Mouse (Mus musculus): Measurements from ENCODE around the gene Tanc2. TPM values are rescaled to one million over a fixed set of nuclear protein-coding genes. Genes with fewer than 3 reads are reported as not detected.

The Tanc2 gene
- total and polyA plus RNA-seq, 2 experiments from 2014 or later = 37.3 to 136 TPM

DNA sequence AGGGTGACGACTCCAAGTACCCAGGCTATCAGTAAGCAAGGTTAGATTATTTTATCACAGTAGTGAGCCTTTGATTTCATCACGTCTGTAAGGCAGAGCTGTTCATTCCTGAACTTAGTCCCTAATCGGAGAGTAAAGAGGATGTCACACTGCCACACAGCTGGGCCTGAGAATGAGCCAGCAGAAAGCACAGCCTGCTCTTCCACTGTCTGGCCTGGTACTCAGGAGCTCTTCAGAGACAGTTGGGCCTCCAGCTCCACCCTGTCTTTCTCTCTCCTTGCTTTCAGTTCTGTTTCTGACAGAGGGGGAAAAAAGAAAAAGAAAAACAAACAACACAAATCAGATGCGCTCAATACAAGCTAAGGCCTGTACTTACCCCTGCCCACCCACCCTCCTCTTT lies 376.5 kb downstream of the Tanc2 start:
- H3K36me3 ChIP-seq (ENCODE audit: insufficient read depth, low read length) = no peaks in the 10 kb centered on the region
- TF ChIP-seq CTCF (IDR thresholded peaks at IDR 0.05) = no peak
- no peak for DNase-seq (ENCODE audit: low spot score)
- H3K4me2 ChIP-seq (ENCODE audit: low read depth, low read length, poor library complexity, severe bottlenecking) = no peak overlapping the region
- no peak for ATAC-seq (ENCODE audit: low FRiP score)
- no peak overlapping the region for H3K27ac ChIP-seq (ENCODE audit: low read depth, low read length)
- no peaks in the 10 kb centered on the region; the same call in 1 of the 2 replicates for H3K27me3 ChIP-seq (ENCODE audit: insufficient read depth, low read length)
- 69% methylated on average over 4 of the region's 4 CpGs for WGBS
- H3K9me3 ChIP-seq (ENCODE audit: low read length) = no peaks in the 10 kb centered on the region
- peaks cover 10% of the 10 kb centered on the region; the same call in 1 of the 2 replicates for H3K4me1 ChIP-seq (ENCODE audit: insufficient read depth, low read length)
- H3K9ac ChIP-seq (replicated peaks; ENCODE audit: low read length, poor library complexity, severe bottlenecking) = no peak overlapping the region
- no peak overlapping the region for H3K4me3 ChIP-seq (ENCODE audit: low read depth, low read length)

GRCm38 (mm10) chr11:105967741-105968574 lies 378.2 kb downstream of the Tanc2 start, which contains the start of gene Ace:
TSS of gene Ace (plus strand) at chr11:105967945.
- Histone ChIP-seq H3K27ac (ENCODE audit: low read depth, low read length) (no peak within 1 kb of the TSS; the same call in 1 of the 2 replicates), H3K4me2 (ENCODE audit: low read depth, low read length, poor library complexity, severe bottlenecking) (peak within 1 kb of the TSS; percentile 96), H3K4me3 (ENCODE audit: low read depth, low read length) (peak within 1 kb of the TSS; percentile 62), H3K4me1 (ENCODE audit: insufficient read depth, low read length) (peaks cover 10% of the 10 kb centered on the region; the same call in 1 of the 2 replicates), H3K9me3 (ENCODE audit: low read length) (no peaks in the 10 kb centered on the region), H3K9ac (replicated peaks; ENCODE audit: low read length, poor library complexity, severe bottlenecking) (peak within 1 kb of the TSS; percentile 72), H3K36me3 (ENCODE audit: insufficient read depth, low read length) (no peaks in the 10 kb centered on the region), H3K27me3 (ENCODE audit: insufficient read depth, low read length) (no peaks in the 10 kb centered on the region; the same call in 1 of the 2 replicates)
- no peak for TF ChIP-seq CTCF (IDR thresholded peaks at IDR 0.05)
- peak; percentile 51 for DNase-seq (ENCODE audit: low spot score)
- peak; percentile 78 for ATAC-seq (ENCODE audit: low FRiP score)
- under 1% methylated on average over 73 of the region's 76 CpGs for WGBS

DNA sequence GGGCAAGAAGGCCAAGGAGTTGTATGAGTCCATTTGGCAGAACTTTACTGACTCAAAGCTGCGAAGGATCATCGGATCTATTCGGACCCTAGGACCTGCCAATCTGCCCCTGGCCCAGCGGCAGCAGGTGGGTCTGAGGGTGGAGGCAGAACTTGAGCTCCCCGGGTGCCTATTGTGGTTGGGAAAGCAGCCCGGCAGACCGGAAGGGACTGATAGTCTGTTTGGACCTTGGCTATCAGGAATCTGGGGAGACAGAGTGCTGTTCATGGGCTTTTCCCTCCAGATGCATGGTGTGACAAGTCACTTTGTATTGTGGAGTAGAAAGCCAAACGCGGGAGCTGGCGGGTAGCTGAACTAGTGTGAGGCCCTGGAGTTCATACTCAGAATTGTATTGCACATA lies 379.2 kb downstream of the Tanc2 start:
- TF ChIP-seq CTCF (IDR thresholded peaks at IDR 0.05) = no peak
- Histone ChIP-seq H3K4me2 (ENCODE audit: low read depth, low read length, poor library complexity, severe bottlenecking) (peak overlapping the region; percentile 96), H3K36me3 (ENCODE audit: insufficient read depth, low read length) (no peaks in the 10 kb centered on the region), H3K27ac (ENCODE audit: low read depth, low read length) (no peak overlapping the region), H3K9ac (replicated peaks; ENCODE audit: low read length, poor library complexity, severe bottlenecking) (peak overlapping the region; percentile 72), H3K9me3 (ENCODE audit: low read length) (no peaks in the 10 kb centered on the region), H3K4me1 (ENCODE audit: insufficient read depth, low read length) (peaks cover 10% of the 10 kb centered on the region; the same call in 1 of the 2 replicates), H3K4me3 (ENCODE audit: low read depth, low read length) (peak overlapping the region; percentile 62; the same call in 1 of the 2 replicates), H3K27me3 (ENCODE audit: insufficient read depth, low read length) (no peaks in the 10 kb centered on the region; the same call in 1 of the 2 replicates)
- 45% methylated on average over 10 of the region's 10 CpGs for WGBS
- DNase-seq (ENCODE audit: low spot score) (no peak), ATAC-seq (ENCODE audit: low FRiP score) (no peak)

DNA sequence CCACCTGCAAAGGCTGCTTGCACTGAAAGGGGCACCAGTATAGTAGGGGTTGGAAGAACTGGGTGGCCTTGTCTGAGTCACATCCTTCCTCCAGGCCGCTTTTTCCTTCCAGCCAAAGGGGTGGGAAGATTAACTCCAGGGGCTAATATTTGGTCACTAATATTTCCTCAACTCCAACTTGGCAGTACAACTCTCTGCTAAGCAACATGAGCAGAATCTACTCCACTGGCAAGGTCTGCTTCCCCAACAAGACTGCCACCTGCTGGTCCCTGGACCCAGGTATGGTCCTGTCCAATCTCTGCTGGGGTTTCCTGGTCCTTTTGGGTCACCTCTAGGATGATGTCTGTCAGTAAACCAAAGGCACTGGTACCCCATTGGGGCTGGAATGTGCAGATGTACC lies 379.7 kb downstream of the Tanc2 start:
- Histone ChIP-seq H3K27ac (ENCODE audit: low read depth, low read length) (no peak overlapping the region), H3K4me3 (ENCODE audit: low read depth, low read length) (no peak overlapping the region), H3K9ac (replicated peaks; ENCODE audit: low read length, poor library complexity, severe bottlenecking) (no peak overlapping the region), H3K27me3 (ENCODE audit: insufficient read depth, low read length) (no peaks in the 10 kb centered on the region; the same call in 1 of the 2 replicates), H3K4me2 (ENCODE audit: low read depth, low read length, poor library complexity, severe bottlenecking) (no peak overlapping the region), H3K4me1 (ENCODE audit: insufficient read depth, low read length) (peaks cover 10% of the 10 kb centered on the region; the same call in 1 of the 2 replicates), H3K9me3 (ENCODE audit: low read length) (no peaks in the 10 kb centered on the region), H3K36me3 (ENCODE audit: insufficient read depth, low read length) (no peaks in the 10 kb centered on the region)
- WGBS = 65% methylated on average over 1 of the region's 1 CpGs
- peak; percentile 70 for TF ChIP-seq CTCF (IDR thresholded peaks at IDR 0.05)
- ATAC-seq (ENCODE audit: low FRiP score) (no peak), DNase-seq (ENCODE audit: low spot score) (peak; percentile 30)

DNA sequence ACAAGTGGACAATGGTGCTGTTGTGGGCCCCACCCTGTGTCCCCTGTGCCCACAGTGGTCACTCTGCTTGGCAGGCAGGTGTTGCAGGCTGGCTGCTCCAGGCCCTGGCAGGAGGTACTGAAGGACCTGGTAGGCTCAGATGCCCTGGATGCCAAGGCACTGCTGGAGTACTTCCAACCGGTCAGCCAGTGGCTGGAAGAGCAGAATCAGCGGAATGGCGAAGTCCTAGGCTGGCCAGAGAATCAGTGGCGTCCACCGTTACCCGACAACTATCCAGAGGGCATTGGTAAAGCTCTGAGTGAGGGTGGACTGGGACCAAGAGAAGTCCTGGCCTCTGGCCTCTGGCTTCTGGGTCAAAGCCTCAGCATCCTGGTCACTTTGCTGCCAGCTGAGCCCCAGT lies 384.8 kb downstream of the Tanc2 start:
- Histone ChIP-seq H3K27ac (ENCODE audit: low read depth, low read length) (no peak overlapping the region), H3K36me3 (ENCODE audit: insufficient read depth, low read length) (0 out of 2 replicates have a peak, but pooled peaks cover 2% of the 10 kb centered on the region), H3K9me3 (ENCODE audit: low read length) (no peaks in the 10 kb centered on the region), H3K4me3 (ENCODE audit: low read depth, low read length) (no peak overlapping the region), H3K9ac (replicated peaks; ENCODE audit: low read length, poor library complexity, severe bottlenecking) (no peak overlapping the region), H3K27me3 (ENCODE audit: insufficient read depth, low read length) (no peaks in the 10 kb centered on the region; the same call in 1 of the 2 replicates), H3K4me1 (ENCODE audit: insufficient read depth, low read length) (no peaks in the 10 kb centered on the region), H3K4me2 (ENCODE audit: low read depth, low read length, poor library complexity, severe bottlenecking) (no peak overlapping the region)
- WGBS = 96% methylated on average over 6 of the region's 6 CpGs
- DNase-seq (ENCODE audit: low spot score) (peak; percentile 18), ATAC-seq (ENCODE audit: low FRiP score) (no peak)
- TF ChIP-seq CTCF (IDR thresholded peaks at IDR 0.05) = no peak

- Histone ChIP-seq H3K4me2 (ENCODE audit: low read depth, low read length, poor library complexity, severe bottlenecking) (no peak overlapping the region), H3K4me3 (ENCODE audit: low read depth, low read length) (no peak overlapping the region), H3K9ac (replicated peaks; ENCODE audit: low read length, poor library complexity, severe bottlenecking) (no peak overlapping the region), H3K4me1 (ENCODE audit: insufficient read depth, low read length) (no peaks in the 10 kb centered on the region), H3K27me3 (ENCODE audit: insufficient read depth, low read length) (no peaks in the 10 kb centered on the region; the same call in 1 of the 2 replicates), H3K27ac (ENCODE audit: low read depth, low read length) (no peak overlapping the region), H3K36me3 (ENCODE audit: insufficient read depth, low read length) (0 out of 2 replicates have a peak, but pooled peaks cover 2% of the 10 kb centered on the region), H3K9me3 (ENCODE audit: low read length) (no peaks in the 10 kb centered on the region)
- 76% methylated on average over 3 of the region's 3 CpGs for WGBS
- TF ChIP-seq CTCF (IDR thresholded peaks at IDR 0.05) = no peak
- DNase-seq (ENCODE audit: low spot score) (no peak), ATAC-seq (ENCODE audit: low FRiP score) (no peak)
Observed at GRCm38 (mm10) chr11:105975050-105975449, 385.3 kb downstream of the Tanc2 start.
